8 mouse cellular contexts compared by ENCODE assay signal in the genomic region with DNA sequence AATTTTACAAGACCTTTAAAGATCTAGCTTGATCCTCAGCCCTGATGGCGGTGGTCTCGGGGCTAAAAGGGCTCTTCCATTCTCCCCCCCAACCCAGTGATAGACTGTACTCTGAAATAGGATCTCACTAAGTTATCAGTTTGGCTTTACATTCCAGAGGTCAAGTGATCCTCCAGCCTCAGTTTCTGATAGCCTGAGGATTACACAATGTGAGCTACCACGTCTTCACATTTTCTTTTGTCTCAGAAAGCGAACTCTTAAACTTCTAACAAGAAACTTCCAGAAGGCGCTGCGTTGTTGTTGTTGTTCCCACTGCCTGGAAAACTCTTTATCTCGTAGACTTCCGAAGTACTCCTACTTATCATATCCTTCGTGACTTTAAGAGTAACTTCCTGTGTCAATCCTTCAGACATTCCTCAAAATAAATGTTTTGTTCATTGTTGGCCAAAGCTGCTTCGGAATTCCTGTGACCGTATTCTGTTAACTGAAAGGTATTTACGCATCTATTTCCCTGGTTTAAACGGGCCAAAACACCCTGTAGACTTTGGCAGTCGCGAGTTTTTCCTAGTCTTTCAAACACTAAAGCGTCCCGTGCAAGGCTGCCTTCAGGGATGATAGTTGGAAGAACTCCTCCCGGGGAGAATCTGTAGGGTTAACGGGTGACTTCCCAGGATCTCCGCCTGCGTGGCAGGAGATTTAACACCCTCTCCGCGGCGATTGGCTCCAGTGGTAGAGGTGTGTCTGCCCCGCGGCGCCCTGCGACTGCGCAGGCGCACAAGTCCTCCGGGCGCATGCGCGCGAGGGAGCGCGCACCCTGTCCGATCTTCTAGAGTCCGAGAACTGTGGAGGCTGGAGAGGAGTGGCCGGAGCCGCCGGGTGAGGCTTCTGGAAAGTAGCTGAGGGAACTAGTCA. TPM values are rescaled to one million over a fixed set of nuclear protein-coding genes. Genes with fewer than 3 reads are reported as not detected.
DNase-seq lines count a peak whose midpoint lies in the region; ATAC-seq lines count a peak whose summit lies in the region.

Snap23 (plus strand) TSS at position 786 of the 912 bp plus-strand sequence.

- no peaks in the 10 kb centered on the region for H3K9me3 ChIP-seq in intestine, embryonic 14.5 days (ENCODE audit: control insufficient read depth, low read length)

- WGBS in intestine, embryonic 14.5 days, result 1% methylated on average over 42 of the region's 42 CpGs

- intact Hi-C loops in left cerebral cortex, postnatal 14 days (cut with DNase I), result loop anchor here (5.0 kb wide), 1 partner anchor 40 kb away; the partner anchor contains the start of genes Haus2 and Lrrc57

- H3K4me2 ChIP-seq in intestine, embryonic 14.5 days (ENCODE audit: low read length), result peak within 1 kb of the TSS; percentile 86

- no peaks in the 10 kb centered on the region for H3K27me3 ChIP-seq in intestine, embryonic 14.5 days (replicated peaks; ENCODE audit: control insufficient read depth, insufficient read depth, low read length)

- DNase-seq in adrenal gland, adult 18-20 months (ENCODE audit: low spot score in 2 of 2), result peak; percentile 94 to 96
- DNase-seq in embryo, embryonic 11 days, result peak; percentile 96
- DNase-seq in gastrocnemius, postnatal 25 days, result peak; percentile 97
- DNase-seq in intestine, embryonic 14.5 days (ENCODE audit: low spot score), result peak; percentile 92
- DNase-seq in left cerebral cortex, postnatal 14 days (ENCODE audit: low spot score in 2 of 2), result peak; percentile 94
- DNase-seq in mesoderm, embryonic 11.5 days (ENCODE audit: low read depth, low spot score), result peak; percentile 98
- DNase-seq in right cerebral cortex, postnatal 36 days (ENCODE audit: low spot score in 2 of 2), result peak; percentile 89 to 93
- DNase-seq in yolk sac, embryonic 10.5 days (ENCODE audit: low spot score), result peak; percentile 97

- peaks cover 8% of the 10 kb centered on the region; the same call in 1 of the 2 replicates for H3K36me3 ChIP-seq in intestine, embryonic 14.5 days (ENCODE audit: control insufficient read depth, insufficient read depth, low read length)

- peak; percentile 93 for ATAC-seq in intestine, embryonic 14.5 days (replicated peaks; ENCODE audit: low FRiP score, low TSS enrichment, low read depth)

- H3K9ac ChIP-seq in intestine, embryonic 14.5 days (ENCODE audit: low read length), result peak within 1 kb of the TSS; percentile 76

- peaks cover 11% of the 10 kb centered on the region for H3K4me1 ChIP-seq in intestine, embryonic 14.5 days (replicated peaks; ENCODE audit: control insufficient read depth, insufficient read depth, low read length)

- peak within 1 kb of the TSS; percentile 92 for H3K27ac ChIP-seq in intestine, embryonic 14.5 days (ENCODE audit: low read depth)

- H3K4me3 ChIP-seq in intestine, embryonic 14.5 days (ENCODE audit: low read depth, low read length), result peak within 1 kb of the TSS; percentile 78

RNA-seq across cellular contexts. Expression of gene Snap23, which starts in this region (rescaled TPM):
- total RNA-seq in adrenal gland, adult 18-20 months (2021), result 10 to 100 TPM; 62.0 to 63.1 TPM
- total RNA-seq in gastrocnemius, postnatal 25 days (2021), result 10 to 100 TPM; 45.3 to 47.1 TPM
- polyA plus RNA-seq in intestine, embryonic 14.5 days (2014; fragmentation: Nextera tagmentation; extraction: Ambion mirVana), result 47.5 and 49.6 TPM in 2 replicates
- 10 to 100 TPM; 16.8 to 18.5 TPM for total RNA-seq in left cerebral cortex, postnatal 14 days (2021)

Comparison
In these comparisons a context has a peak if more than half of its experiments do, and no peak if none do; other contexts are left out.
1. Peak in every context shown above with its lines: DNase-seq, ATAC-seq, H3K4me3 ChIP-seq and H3K27ac ChIP-seq.